Comparison of ENCODE assay signal across 8 mouse cellular contexts in the genomic region with DNA sequence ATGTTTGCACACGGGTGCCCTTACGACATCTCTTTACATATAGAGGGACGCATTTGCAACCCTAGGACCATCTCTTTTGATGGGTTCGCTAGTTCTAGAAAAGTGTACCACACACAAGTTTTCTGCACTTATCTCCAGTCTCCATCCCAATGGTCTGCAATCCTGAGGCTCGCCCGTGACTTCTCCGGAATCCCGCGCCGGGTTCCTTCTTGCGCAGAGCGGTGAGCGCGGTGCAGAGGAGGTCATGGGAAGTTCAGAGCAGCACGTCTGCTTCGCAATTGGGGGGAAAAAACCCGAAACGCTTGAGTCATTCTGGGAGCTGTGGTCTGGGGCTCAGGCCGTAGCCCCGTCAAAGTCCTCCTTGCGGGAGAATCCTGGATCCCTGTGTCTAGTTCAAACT.
DNase-seq lines count a peak whose midpoint lies in the region; ATAC-seq and TF ChIP-seq lines count a peak whose summit lies in the region.

No protein-coding gene starts in this region.

- WGBS in forebrain, embryonic 12.5 days, result under 1% methylated on average over 21 of the region's 21 CpGs
- under 1% methylated on average over 21 of the region's 21 CpGs for WGBS in limb, embryonic 13.5 days
- under 1% methylated on average over 21 of the region's 21 CpGs for WGBS in neural tube, embryonic 12.5 days

- no peak overlapping the region for H3K9ac ChIP-seq in forebrain, embryonic 12.5 days
- H3K9ac ChIP-seq in limb, embryonic 13.5 days, result peak overlapping the region; percentile 50
- no peak overlapping the region for H3K9ac ChIP-seq in neural tube, embryonic 12.5 days

- intact Hi-C loops in left cerebral cortex, postnatal 36 days (cut with DNase I), result no loop called here

- DNase-seq in testis, postnatal 10 days (ENCODE audit: low spot score), result no peak
- DNase-seq in left cerebral cortex, postnatal 36 days (ENCODE audit: low spot score in 2 of 2), result no peak
- no peak for DNase-seq in adrenal gland, postnatal 10 days

- TF ChIP-seq POLR2A in testis, adult 2 months (IDR thresholded peaks at IDR 0.05; ENCODE audit: control insufficient read depth, low read depth, low read length), result no peak

- H3K27me3 ChIP-seq in testis, adult 2 months (ENCODE audit: control insufficient read depth, insufficient read depth, low read length), result peaks cover 7% of the 10 kb centered on the region; the same call in 1 of the 2 replicates
- H3K27me3 ChIP-seq in forebrain, embryonic 12.5 days, result peaks cover 76% of the 10 kb centered on the region
- peaks cover 50% of the 10 kb centered on the region for H3K27me3 ChIP-seq in limb, embryonic 13.5 days
- H3K27me3 ChIP-seq in neural tube, embryonic 12.5 days (replicated peaks), result peaks cover 61% of the 10 kb centered on the region

- no peak overlapping the region for H3K27ac ChIP-seq in testis, adult 2 months (ENCODE audit: control insufficient read depth, insufficient read depth, low read depth, low read length)
- no peak overlapping the region for H3K27ac ChIP-seq in forebrain, embryonic 12.5 days
- no peak overlapping the region for H3K27ac ChIP-seq in limb, embryonic 13.5 days
- no peak overlapping the region for H3K27ac ChIP-seq in neural tube, embryonic 12.5 days

- peak overlapping the region; percentile 45 for H3K4me2 ChIP-seq in forebrain, embryonic 12.5 days
- peak overlapping the region; percentile 66 for H3K4me2 ChIP-seq in limb, embryonic 13.5 days (replicated peaks)
- H3K4me2 ChIP-seq in neural tube, embryonic 12.5 days (replicated peaks), result peak overlapping the region; percentile 49

- peaks cover 9% of the 10 kb centered on the region for H3K4me1 ChIP-seq in testis, adult 2 months (ENCODE audit: control insufficient read depth, insufficient read depth, low read length)
- H3K4me1 ChIP-seq in forebrain, embryonic 12.5 days, result peaks cover 44% of the 10 kb centered on the region
- peaks cover 47% of the 10 kb centered on the region for H3K4me1 ChIP-seq in limb, embryonic 13.5 days
- H3K4me1 ChIP-seq in neural tube, embryonic 12.5 days, result peaks cover 31% of the 10 kb centered on the region

- TF ChIP-seq CTCF in testis, adult 2 months (IDR thresholded peaks at IDR 0.05; ENCODE audit: control insufficient read depth, insufficient read depth, insufficient replicate concordance, low read depth, low read length), result no peak

- H3K9me3 ChIP-seq in forebrain, embryonic 12.5 days, result no peaks in the 10 kb centered on the region
- H3K9me3 ChIP-seq in limb, embryonic 13.5 days, result no peaks in the 10 kb centered on the region
- no peaks in the 10 kb centered on the region for H3K9me3 ChIP-seq in neural tube, embryonic 12.5 days

- H3K36me3 ChIP-seq in testis, adult 2 months (ENCODE audit: control insufficient read depth, insufficient read depth, low read length), result no peaks in the 10 kb centered on the region
- H3K36me3 ChIP-seq in forebrain, embryonic 12.5 days (replicated peaks), result no peaks in the 10 kb centered on the region
- H3K36me3 ChIP-seq in limb, embryonic 13.5 days, result no peaks in the 10 kb centered on the region
- H3K36me3 ChIP-seq in neural tube, embryonic 12.5 days, result no peaks in the 10 kb centered on the region

- H3K4me3 ChIP-seq in testis, adult 2 months (ENCODE audit: control insufficient read depth, low read depth, low read length), result peak overlapping the region; percentile 52
- H3K4me3 ChIP-seq in forebrain, embryonic 12.5 days (replicated peaks), result peak overlapping the region; percentile 18
- peak overlapping the region; percentile 38 for H3K4me3 ChIP-seq in limb, embryonic 13.5 days
- H3K4me3 ChIP-seq in neural tube, embryonic 12.5 days, result peak overlapping the region; percentile 26; the same call in 1 of the 2 replicates

- no peak for ATAC-seq in forebrain, embryonic 12.5 days (ENCODE audit: low FRiP score)
- no peak for ATAC-seq in limb, embryonic 13.5 days (ENCODE audit: low FRiP score, low read depth)
- no peak for ATAC-seq in neural tube, embryonic 12.5 days (ENCODE audit: low FRiP score, low read depth)
- ATAC-seq in cerebellum, adult (ENCODE audit: insufficient number of reproducible peaks, low FRiP score, low TSS enrichment), result no peak
